Mouse (Mus musculus) liver, embryonic 14.5 days (tissue): ENCODE measurements at regions not wholly inside any gene's neighbourhood (a gene's known extent, or its start where the extent isn't known, plus 50 kb on each side); places are given as distances from the start of the nearest gene placed in this dataset.

Source experiments
- ATAC-seq: fragments of 200-750 bp; cut with Nextera tagmentation; 2 replicates; pipeline ENCODE4 v1.8.0; 2017; ENCODE audit warnings: moderate number of reproducible peaks, mild to moderate bottlenecking, moderate library complexity; ENCODE audit not compliant: insufficient read depth
- DNase-seq, 3 experiments: peaks; one replicate each; pipeline ENCODE4 v3.0.0-alpha.2; 2012 to 2013; ENCODE audit warnings: low read depth in 3 of 3, low spot score in 3 of 3
- H3K27ac ChIP-seq: fragments of 300-500 bp; sonication (generic); 2 replicates; pipeline ENCODE4 v1.5.1; 2014; ENCODE audit warnings: moderate library complexity, mild to moderate bottlenecking, control low read depth, inconsistent platforms
- H3K27me3 ChIP-seq: fragments of 300-500 bp; sonication (generic); 2 replicates; pipeline ENCODE4 v1.6.1; 2014; ENCODE audit warnings: mild to moderate bottlenecking, low read length, moderate library complexity; ENCODE audit not compliant: control insufficient read depth, insufficient read depth
- H3K36me3 ChIP-seq: fragments of 300-500 bp; sonication (generic); replicated peaks from 2 replicates; pipeline ENCODE4 v1.6.1; 2014; ENCODE audit warnings: low read depth; ENCODE audit not compliant: control insufficient read depth, insufficient read depth
- H3K4me1 ChIP-seq, 2 experiments: fragments of 200-500 bp in 1 of 2; fragments of 300-500 bp in 1 of 2; sonication (generic) in 1 of 2; replicated peaks; 2 replicates each; pipeline ENCODE4 v1.6.1; 2012 to 2014; ENCODE audit warnings: antibody characterized with exemption in 1 of 2, inconsistent platforms in 1 of 2, low read length in 1 of 2; ENCODE audit not compliant: control insufficient read depth in 2 of 2, insufficient read depth in 2 of 2
- H3K4me2 ChIP-seq: fragments of 300-500 bp; sonication (generic); 2 replicates; pipeline ENCODE4 v1.6.1; 2014; ENCODE audit warnings: low read depth, mild to moderate bottlenecking, control low read depth, moderate library complexity
- H3K4me3 ChIP-seq, 2 experiments: fragments of 200-500 bp in 1 of 2; fragments of 300-500 bp in 1 of 2; sonication (generic) in 1 of 2; 2 replicates each; pipeline ENCODE4 v1.5.1; 2012 to 2014; ENCODE audit warnings: low read depth in 2 of 2, low read length in 2 of 2, mild to moderate bottlenecking in 2 of 2, control low read depth in 1 of 2, inconsistent platforms in 1 of 2, moderate library complexity in 1 of 2; ENCODE audit not compliant: insufficient read depth in 1 of 2
- H3K9ac ChIP-seq: fragments of 300-500 bp; sonication (generic); replicated peaks from 2 replicates; pipeline ENCODE4 v1.6.1; 2014; ENCODE audit warnings: mild to moderate bottlenecking, control low read depth, moderate library complexity
- H3K9me3 ChIP-seq: fragments of 300-500 bp; sonication (generic); 2 replicates; pipeline ENCODE4 v1.6.1; 2016; ENCODE audit warnings: low read length, mixed read lengths; ENCODE audit not compliant: control insufficient read depth
- CTCF ChIP-seq: IDR thresholded peaks from 2 replicates; pipeline ENCODE4 v1.5.1; 2016; ENCODE audit warnings: antibody characterized with exemption, low read depth, control low read depth
- EP300 ChIP-seq: IDR thresholded peaks from 2 replicates; pipeline ENCODE4 v1.6.1; 2016; ENCODE audit warnings: antibody characterized with exemption, low read depth
- WGBS: fragments of 180-500 bp; shearing (Covaris S2); extraction: QIAGEN DNeasy Blood & Tissue Kit; methylation state at CpG from one replicate; pipeline ENCODE4 v1.1.7; 2014; ENCODE audit not compliant: insufficient replicate concordance; 5-methylcytosine and 5-hydroxymethylcytosine counted together

DNA sequence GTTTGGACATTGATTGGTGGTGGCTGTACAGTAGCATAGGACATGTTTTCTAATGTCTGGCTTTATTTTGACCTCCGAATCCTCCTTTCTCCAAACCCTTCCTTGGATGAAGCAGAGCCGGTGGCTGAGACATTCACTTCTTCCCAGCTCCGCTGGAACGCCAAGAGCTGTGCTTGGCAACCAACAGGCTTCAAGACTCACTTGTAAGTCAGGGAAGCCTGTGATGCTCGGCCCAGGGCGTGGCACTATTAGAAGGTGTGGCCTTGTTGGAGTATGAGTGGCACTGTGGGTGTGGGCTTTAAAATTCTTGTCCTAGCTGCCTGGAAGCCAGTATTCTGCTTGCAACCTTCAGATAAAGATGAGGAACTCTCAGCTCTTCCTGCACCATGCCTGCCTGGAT lies 132.0 kb upstream of the Clint1 start:
- no peak overlapping the region for H3K4me3 ChIP-seq
- 63% methylated on average over 6 of the region's 6 CpGs for WGBS
- no peak for TF ChIP-seq CTCF
- no peak for TF ChIP-seq EP300
- no peak for ATAC-seq
- H3K9ac ChIP-seq, result no peak overlapping the region
- no peaks in the 10 kb centered on the region for H3K27me3 ChIP-seq
- no peak overlapping the region for H3K27ac ChIP-seq
- no peak overlapping the region for H3K4me2 ChIP-seq
- no peaks in the 10 kb centered on the region for H3K36me3 ChIP-seq
- H3K9me3 ChIP-seq, result no peaks in the 10 kb centered on the region
- no peaks in the 10 kb centered on the region for H3K4me1 ChIP-seq
- no peak for DNase-seq

GRCm38 (mm10) chr11:45736561-45736960 lies 115.3 kb upstream of the Clint1 start:
- WGBS, result 43% methylated on average over 3 of the region's 3 CpGs
- Histone ChIP-seq H3K4me1 (no peaks in the 10 kb centered on the region), H3K4me3 (no peak overlapping the region), H3K9me3 (no peaks in the 10 kb centered on the region), H3K36me3 (no peaks in the 10 kb centered on the region), H3K27me3 (no peaks in the 10 kb centered on the region), H3K9ac (no peak overlapping the region), H3K27ac (no peak overlapping the region), H3K4me2 (no peak overlapping the region)
- ATAC-seq (no peak), DNase-seq (no peak)
- no peak for TF ChIP-seq EP300
- peak; percentile 43 for TF ChIP-seq CTCF

DNA sequence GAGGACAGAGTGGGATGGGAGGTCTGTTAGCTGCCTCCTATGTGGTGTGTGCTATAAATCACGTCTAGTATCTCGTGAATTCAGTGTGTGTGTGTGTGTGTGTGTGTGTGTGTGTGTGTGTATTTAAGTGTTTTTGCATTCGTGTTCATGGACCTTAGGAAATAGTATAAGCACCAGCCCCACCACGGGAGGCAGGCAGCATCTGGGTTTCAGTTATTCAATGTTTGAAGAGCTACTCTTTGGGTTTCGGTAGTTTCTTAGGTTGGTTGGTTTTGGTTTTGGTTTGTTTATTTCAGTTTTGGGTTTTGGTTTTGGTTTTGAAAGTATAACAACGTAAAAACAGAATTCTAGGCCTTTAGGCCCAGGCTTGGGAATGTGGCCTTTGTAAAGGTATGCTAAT lies 113.5 kb upstream of the Clint1 start:
- no peak overlapping the region for H3K27ac ChIP-seq
- no peaks in the 10 kb centered on the region for H3K9me3 ChIP-seq
- H3K4me2 ChIP-seq, result no peak overlapping the region
- no peak overlapping the region for H3K9ac ChIP-seq
- no peak overlapping the region for H3K4me3 ChIP-seq
- ATAC-seq (no peak), DNase-seq (no peak)
- no peaks in the 10 kb centered on the region for H3K36me3 ChIP-seq
- WGBS, result 62% methylated on average over 6 of the region's 6 CpGs
- no peaks in the 10 kb centered on the region for H3K4me1 ChIP-seq
- no peak for TF ChIP-seq CTCF
- TF ChIP-seq EP300, result no peak
- H3K27me3 ChIP-seq, result no peaks in the 10 kb centered on the region

DNA sequence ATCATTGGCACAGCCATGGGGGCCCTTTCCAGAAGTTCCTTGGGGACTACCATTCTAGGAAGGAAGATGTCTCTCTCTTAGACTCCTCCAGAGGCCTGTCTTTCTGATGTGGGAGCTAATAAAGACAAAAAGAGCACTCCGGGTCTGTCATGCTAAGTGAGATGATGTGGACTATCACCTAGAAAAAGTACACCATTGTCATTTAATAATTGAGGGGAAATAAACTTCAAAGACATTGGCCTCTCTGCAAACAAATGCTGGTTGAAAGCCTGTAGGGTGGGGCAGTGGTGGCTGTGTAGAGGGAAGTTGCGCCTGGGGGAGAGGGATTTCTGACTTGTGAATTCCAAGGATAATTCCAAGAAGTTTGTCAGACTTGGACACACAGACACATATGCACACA lies 105.9 kb upstream of the Clint1 start:
- DNase-seq, result no peak
- no peak for ATAC-seq
- no peak overlapping the region for H3K9ac ChIP-seq
- H3K27ac ChIP-seq, result no peak overlapping the region
- no peak overlapping the region for H3K4me2 ChIP-seq
- H3K9me3 ChIP-seq, result no peaks in the 10 kb centered on the region
- H3K27me3 ChIP-seq, result no peaks in the 10 kb centered on the region
- H3K36me3 ChIP-seq, result no peaks in the 10 kb centered on the region
- WGBS, result 66% methylated on average over 2 of the region's 2 CpGs
- TF ChIP-seq CTCF (no peak), EP300 (no peak)
- no peaks in the 10 kb centered on the region for H3K4me1 ChIP-seq
- no peak overlapping the region for H3K4me3 ChIP-seq

DNA sequence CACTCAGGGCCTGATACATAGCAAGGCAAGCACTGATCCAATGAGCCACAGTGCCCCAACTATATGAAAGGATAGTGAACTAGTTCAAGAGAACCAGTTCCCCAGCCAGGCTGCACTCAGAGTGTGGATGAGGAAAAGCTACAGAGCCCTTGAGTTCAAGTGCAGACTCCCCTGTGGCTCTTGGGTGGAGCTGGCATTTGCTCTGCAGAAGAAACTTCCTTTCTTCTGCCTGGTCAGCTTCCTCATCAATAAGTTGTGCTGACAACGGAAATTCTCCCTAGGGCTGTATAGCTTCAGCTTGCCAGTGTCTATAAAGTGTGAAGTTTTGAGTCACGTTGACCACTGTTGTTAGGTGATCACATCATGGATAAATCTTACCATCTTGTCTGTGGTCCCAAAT lies 101.6 kb upstream of the Clint1 start:
- no peak overlapping the region for H3K4me2 ChIP-seq
- ATAC-seq (no peak), DNase-seq (no peak)
- 39% methylated on average over 2 of the region's 2 CpGs for WGBS
- no peak overlapping the region for H3K9ac ChIP-seq
- H3K36me3 ChIP-seq, result no peaks in the 10 kb centered on the region
- H3K9me3 ChIP-seq, result no peaks in the 10 kb centered on the region
- no peaks in the 10 kb centered on the region for H3K4me1 ChIP-seq
- no peak overlapping the region for H3K4me3 ChIP-seq
- no peaks in the 10 kb centered on the region for H3K27me3 ChIP-seq
- no peak overlapping the region for H3K27ac ChIP-seq
- TF ChIP-seq CTCF (no peak), EP300 (no peak)

DNA sequence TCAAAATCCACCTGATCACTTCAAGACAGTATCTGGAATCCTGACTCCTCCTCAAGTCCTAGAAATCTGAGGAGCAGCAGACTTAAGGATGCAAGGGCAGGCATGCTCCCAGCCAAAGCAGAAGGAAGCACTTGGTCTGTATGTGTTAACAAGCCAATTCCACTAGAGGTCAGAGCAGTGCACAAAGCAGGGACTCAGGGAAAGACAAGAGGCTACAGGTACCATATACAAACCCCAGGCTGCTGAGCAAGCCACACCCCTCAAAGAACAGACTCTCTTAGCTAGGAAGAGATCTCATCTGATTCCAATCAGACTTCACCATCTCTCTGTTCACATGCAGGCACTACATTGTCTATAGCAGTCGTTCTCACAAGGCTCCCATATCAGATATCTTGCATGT lies 99.6 kb upstream of the Clint1 start:
- H3K9me3 ChIP-seq, result no peaks in the 10 kb centered on the region
- DNase-seq, result peak; percentile 4 to 31 (median 6)
- H3K27me3 ChIP-seq, result no peaks in the 10 kb centered on the region
- no peak overlapping the region for H3K27ac ChIP-seq
- ATAC-seq, result 0 out of 2 replicates have a peak, but pooled peaks have one; percentile 33
- no peaks in the 10 kb centered on the region for H3K36me3 ChIP-seq
- TF ChIP-seq EP300 (no peak), CTCF (peak; percentile 74)
- 30% methylated on average over 1 of the region's 1 CpGs for WGBS
- no peak overlapping the region for H3K4me3 ChIP-seq
- no peak overlapping the region for H3K4me2 ChIP-seq
- H3K4me1 ChIP-seq, result no peaks in the 10 kb centered on the region
- no peak overlapping the region for H3K9ac ChIP-seq
